Mouse (Mus musculus): ENCODE data around the gene Krtap5-2.
"Not testable (repeated sequence)": the region's sequence is repeated elsewhere in the genome, so short reads cannot be mapped to it uniquely, and the experiment has no call there.

Krtap5-2 gene

DNA sequence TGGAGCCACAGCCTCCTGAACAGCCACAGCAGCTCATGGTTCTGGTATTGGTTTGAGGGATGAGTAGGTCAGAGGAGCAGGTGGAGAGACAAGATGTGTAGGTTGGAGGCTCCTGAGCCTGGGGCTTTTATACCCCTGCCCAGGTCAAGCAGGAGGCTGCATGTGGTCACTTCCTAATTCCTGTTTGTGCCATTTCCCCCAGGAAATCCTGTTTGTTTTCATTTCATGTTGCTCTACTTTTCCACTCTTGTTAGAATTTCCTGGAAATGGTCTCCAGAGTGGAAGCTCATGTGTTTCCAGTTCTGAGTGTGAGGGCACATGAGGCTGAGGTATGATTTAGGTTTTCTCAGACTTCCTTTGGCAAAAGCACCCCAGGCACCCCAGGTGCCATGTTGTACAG, at the start of gene Krtap5-2:
TSS of gene Krtap5-2 (minus strand) at position 101 of the 400 bp plus-strand sequence.
- DNase-seq (ENCODE audit: low read depth in 2 of 2, low spot score in 2 of 2): not testable (repeated sequence)

DNA sequence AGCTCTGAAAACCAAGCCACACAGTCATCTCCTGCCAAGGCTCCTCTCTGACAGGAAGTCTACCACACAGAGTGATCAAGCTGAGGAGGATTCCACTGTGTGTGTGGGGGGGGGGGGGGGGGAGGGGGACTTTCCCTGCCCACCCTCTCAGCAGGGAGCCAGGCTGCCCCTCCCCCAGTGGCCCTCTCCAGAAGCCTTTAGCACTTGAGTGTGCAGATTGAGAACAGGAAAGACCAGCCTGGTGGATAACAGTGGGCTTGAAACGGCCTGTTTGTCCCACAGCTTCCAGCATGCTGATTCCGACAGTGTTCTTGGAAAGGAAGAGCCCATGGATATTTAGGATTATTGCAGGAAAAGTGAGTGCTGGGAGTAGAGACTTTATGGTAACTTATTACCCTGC, 48.7 kb upstream of the Krtap5-2 start:
- DNase-seq (ENCODE audit: low read depth in 2 of 2, low spot score in 2 of 2): no peak

DNA sequence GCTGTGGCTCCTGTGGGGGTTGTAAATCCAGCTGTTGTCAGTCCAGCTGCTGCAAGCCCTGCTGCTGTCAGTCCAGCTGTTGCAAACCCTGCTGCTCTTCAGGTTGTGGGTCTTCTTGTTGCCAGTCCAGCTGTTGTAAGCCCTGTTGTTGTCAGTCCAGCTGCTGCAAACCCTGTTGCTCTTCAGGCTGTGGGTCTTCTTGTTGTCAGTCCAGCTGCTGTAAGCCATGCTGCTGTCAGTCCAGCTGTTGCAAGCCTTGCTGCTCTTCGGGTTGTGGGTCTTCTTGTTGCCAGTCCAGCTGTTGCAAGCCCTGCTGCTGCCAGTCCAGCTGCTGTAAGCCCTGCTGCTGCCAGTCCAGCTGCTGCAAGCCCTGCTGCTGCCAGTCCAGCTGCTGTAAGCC, 36.3 kb upstream of the Krtap5-2 start:
- not testable (repeated sequence) for DNase-seq (ENCODE audit: low read depth in 2 of 2, low spot score in 2 of 2)

DNA sequence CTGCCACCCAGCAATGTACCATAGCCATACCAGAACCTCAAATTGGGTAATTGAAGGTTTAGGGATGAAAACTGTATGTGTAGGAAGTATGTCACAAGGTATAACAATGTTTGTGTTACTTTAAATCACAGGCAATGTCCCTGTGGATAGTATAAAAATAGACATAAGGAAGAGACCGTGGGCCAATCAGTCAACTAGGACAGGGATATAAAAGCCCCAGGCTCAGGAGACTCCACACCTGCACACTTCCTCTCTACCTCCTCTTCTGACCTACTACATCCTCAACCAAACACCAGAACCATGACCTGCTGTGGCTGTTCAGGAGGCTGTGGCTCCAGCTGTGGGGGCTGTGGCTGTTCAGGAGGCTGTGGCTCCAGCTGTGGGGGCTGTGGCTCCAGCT, 35.8 kb upstream of the Krtap5-2 start, which contains the start of gene Gm7579:
TSS of gene Gm7579 (plus strand) at position 301 of the 400 bp plus-strand sequence.
- DNase-seq (ENCODE audit: low read depth in 2 of 2, low spot score in 2 of 2): no peak

DNA sequence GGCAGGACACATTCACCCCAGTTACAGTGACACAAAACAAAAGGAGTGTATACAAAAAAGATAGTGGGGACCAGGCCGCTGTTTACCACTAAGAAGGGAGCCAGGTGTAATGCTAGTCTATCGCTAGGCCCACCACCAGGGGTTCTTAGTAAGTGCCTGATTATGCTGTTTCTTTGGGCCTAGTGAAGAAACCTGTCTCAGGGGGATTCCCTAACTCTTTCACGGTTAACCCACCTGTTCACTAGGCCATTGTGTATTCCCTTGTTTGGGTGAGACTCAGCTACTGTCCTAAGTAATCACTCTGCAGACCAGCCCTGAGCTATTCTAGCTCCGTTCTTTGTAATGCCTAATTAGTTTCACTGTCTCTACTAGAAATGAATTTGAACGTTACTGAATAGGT, 31.1 kb upstream of the Krtap5-2 start:
- DNase-seq (ENCODE audit: low read depth in 2 of 2, low spot score in 2 of 2): not testable (repeated sequence)

DNA sequence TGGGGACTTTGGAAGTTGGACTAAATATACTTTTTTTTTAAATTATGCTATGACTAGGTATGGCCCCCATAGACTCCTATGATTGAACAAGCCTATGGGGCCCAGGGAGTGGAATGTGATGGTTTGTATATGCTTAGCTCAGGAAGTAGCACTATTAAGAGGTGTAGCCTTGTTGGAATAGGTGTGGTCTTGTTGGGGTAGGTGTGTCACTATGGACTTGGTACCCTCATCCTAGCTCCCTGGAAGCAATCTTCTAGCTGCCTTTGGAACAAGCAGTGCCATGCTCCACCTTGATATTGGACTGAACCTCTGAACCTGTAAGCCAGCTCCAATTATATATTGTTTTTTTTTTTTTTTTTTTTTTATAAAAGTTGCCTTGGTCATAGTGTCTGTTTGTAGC, 29.7 kb upstream of the Krtap5-2 start:
- DNase-seq (ENCODE audit: low read depth in 2 of 2, low spot score in 2 of 2): no peak

DNA sequence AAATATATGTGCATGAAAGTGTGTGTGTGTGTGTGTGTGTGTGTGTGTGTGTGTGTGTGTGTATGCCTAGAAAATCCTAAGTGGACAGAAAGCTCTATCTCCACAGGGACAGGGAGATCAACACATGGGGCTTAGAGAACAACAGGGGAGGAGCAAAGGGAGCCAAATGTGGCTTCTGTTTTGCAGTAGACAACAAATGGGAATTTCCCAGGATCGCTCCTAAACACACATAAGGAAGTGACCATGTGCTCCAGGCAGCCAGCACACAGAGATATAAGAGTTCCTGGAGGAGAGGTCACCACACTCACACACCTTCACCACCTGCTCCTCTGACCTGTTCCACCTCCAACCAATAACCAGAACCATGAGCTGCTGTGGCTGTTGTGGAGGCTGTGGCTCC, 25.3 kb upstream of the Krtap5-2 start, which contains the start of gene Krtap5-3:
TSS of gene Krtap5-3 (plus strand) at position 301 of the 400 bp plus-strand sequence.
- no peak for DNase-seq (ENCODE audit: low read depth in 2 of 2, low spot score in 2 of 2)

DNA sequence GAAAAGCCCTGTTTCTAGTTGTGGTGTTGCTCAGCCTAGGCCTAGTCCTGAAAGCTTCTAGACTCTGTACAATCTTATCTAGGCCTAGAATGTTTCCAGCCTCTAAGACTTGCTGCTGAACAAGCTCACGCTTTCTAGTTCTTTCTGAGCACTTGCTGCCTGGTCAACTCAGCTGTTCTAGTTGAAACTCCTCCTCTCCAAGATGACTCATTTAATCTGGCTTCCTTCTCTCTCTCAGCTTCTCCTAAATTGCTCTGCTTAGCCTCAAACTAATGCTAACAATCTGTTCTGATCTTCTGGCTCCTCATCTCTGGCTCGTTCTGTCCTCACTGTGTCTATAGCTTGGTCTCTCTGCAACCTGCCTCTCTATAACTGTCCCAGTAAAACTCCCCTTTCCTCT, 22.9 kb upstream of the Krtap5-2 start:
- DNase-seq (ENCODE audit: low read depth in 2 of 2, low spot score in 2 of 2): no peak

DNA sequence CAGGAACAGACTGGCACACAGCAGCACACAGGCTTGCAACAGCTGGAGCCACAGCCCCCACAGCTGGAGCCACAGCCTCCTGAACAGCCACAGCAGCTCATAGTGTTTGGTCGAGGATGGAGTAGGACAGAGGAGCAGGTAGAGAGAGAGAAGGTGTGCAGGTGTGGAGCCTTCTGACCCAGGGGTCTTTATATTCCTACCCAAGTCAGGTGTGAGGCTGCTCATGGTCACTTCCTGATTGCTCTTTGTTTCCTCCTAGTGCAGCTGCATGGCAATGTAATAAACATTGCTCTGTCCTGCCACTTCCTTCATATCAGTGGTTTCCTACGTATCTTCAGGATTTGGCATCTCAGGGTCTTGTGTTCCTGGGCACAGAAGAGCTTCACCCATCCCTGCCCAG, 14.5 kb upstream of the Krtap5-2 start, which contains the start of gene Gm10153:
TSS of gene Gm10153 (minus strand) at position 101 of the 400 bp plus-strand sequence.
- DNase-seq (ENCODE audit: low read depth in 2 of 2, low spot score in 2 of 2): no peak

DNA sequence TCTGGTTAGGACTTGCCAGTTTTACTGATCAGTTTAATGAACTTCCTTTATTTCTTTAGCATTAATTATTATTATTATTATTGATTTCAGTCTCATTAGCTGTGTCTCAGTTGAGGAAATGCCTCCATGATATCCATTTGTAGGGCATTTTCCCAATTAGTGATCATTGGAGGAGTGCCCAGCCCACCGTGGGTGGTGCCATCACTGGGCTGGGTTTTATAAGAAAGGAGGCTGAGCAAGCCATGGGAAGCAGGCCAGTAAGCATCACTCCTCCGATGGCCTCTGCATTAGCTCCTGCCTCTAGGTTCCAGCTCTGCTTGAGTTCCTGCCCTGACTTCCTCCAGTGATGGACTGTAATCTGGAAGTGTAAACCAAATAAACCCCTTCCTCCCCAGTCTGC, 12.4 kb upstream of the Krtap5-2 start:
- no peak for DNase-seq (ENCODE audit: low read depth in 2 of 2, low spot score in 2 of 2)

DNA sequence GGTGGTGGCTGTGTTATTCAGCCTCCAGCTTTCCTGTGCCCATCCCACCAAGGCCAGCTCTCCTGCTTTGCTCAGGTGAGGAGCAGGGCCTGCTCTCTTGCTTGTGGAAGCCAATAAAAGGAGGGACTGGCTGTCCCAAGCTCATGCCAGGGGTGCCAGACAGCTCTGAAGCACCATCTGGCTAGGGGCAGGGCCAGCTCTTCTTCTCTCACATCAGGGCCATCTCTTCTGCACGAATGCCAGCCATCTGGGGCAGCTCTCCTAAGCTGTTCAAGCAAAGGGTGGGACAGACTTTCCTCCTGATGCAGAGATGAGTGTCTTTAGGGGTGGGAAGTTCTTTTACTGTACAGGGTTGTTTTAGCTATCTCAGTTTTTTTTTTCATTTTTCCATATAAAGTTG, 5.2 kb upstream of the Krtap5-2 start:
- DNase-seq (ENCODE audit: low read depth in 2 of 2, low spot score in 2 of 2): no peak

DNA sequence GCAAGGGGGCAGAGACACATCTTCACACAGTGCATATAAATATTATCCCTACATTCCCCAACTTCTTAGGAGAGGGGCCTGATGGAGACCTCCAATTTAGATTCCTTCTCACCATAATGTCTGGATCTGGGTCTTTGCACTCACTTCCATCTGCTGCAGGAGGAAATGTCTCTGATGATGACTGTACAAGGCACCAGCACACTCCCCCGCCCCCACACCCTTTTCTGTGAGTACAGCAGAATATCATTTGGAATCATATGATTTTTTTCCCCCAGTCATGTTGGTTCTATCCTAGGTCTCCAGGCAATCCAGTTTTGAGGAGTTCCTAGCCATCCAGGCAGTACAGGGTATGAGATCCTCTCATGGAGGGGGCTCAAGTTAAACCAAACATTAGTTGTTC, 2.9 kb upstream of the Krtap5-2 start:
- DNase-seq (ENCODE audit: low read depth in 2 of 2, low spot score in 2 of 2): no peak

DNA sequence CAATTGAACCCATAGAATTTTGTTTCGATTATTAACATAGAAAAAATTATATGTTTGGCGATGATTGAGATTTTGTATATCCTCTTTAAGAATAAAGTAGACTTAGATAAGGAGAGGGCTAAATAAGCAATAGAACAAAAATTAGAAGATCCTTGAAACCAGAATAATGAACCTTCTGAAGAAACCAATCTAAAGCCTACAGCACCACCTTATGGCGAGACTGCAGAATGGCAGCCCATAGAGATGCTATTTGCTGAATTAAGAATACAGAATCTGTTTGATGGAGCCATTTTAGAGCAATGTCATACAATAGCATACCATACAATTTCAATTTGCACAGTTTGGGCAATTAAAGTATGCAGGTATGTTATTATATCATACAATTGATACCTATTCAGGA, 6.0 kb downstream of the Krtap5-2 start:
- no peak for DNase-seq (ENCODE audit: low read depth in 2 of 2, low spot score in 2 of 2)

DNA sequence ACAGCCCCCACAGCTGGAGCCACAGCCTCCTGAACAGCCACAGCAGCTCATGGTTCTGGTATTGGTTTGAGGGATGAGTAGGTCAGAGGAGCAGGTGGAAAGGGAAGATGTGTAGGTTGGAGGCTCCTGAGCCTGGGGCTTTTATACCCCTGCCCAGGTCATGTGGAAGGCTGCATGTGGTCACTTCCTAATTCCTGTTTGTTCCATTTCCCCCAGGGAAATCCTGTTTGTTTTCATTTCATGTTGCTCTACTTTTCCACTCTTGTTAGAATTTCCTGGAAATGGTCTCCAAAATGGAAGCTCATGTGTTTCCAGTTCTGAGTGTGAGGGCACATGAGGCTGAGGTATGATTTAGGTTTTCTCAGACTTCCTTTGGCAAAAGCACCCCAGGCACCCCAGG, 10.2 kb downstream of the Krtap5-2 start, which contains the start of gene Gm4553:
TSS of gene Gm4553 (minus strand) at position 101 of the 400 bp plus-strand sequence.
- not testable (repeated sequence) for DNase-seq (ENCODE audit: low read depth in 2 of 2, low spot score in 2 of 2)

DNA sequence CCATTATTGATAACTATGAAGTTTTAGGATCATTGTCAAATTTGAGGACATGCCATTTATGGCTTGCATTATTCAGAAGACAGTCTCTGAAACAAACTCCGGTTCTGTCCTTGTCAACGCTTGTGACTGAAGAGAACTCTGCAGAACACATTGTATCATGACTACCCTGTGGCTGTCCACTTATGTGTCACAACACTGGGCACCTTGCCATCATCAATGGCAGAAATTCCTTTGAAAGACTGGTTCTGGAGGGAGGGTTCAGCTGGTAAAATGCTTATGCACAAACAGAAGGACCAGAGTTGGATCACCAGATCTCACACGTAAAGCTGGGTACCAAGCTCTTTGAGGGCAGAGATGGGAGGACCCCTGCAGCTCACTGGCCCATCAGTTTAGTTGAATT, 16.4 kb downstream of the Krtap5-2 start:
- no peak for DNase-seq (ENCODE audit: low read depth in 2 of 2, low spot score in 2 of 2)

DNA sequence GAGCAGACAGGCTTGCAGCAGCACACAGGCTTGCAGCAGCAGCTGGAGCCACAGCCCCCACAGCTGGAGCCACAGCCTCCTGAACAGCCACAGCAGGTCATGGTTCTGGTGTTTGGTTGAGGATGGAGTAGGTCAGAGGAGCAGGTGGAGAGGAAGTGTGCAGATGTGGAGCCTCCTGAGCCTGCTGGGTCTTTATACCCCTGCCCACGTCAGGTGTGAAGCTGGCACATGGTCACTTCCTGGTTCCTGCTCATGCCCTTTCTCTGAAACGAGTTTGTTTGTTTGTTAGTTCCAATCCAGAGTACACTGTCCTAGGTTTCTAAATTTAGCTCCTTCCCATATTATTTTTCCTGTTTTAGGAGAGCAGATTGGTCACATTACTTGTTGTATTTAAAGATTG, 18.8 kb downstream of the Krtap5-2 start, which contains the start of gene Gm29735:
TSS of gene Gm29735 (minus strand) at position 101 of the 400 bp plus-strand sequence.
- DNase-seq (ENCODE audit: low read depth in 2 of 2, low spot score in 2 of 2): not testable (repeated sequence)

DNA sequence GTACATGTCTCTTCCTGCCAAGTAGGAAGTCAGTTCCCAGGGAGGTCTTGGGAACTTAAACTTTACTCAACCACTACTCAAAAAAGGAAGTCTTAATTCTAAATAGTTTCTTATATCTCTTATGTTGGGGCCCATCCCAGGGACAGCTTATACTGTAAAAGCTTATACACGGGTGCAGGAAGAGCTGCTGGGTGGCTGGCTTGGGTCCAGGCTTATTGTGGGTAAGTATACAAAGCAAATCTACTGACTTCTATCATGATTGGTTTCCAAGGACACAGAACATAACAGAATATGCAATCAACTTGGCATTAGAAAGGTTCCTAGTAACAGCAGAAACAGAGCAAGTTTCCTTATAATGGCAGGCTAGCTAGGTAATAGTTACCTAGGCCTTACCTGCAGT, 20.5 kb downstream of the Krtap5-2 start:
- no peak for DNase-seq (ENCODE audit: low read depth in 2 of 2, low spot score in 2 of 2)

DNA sequence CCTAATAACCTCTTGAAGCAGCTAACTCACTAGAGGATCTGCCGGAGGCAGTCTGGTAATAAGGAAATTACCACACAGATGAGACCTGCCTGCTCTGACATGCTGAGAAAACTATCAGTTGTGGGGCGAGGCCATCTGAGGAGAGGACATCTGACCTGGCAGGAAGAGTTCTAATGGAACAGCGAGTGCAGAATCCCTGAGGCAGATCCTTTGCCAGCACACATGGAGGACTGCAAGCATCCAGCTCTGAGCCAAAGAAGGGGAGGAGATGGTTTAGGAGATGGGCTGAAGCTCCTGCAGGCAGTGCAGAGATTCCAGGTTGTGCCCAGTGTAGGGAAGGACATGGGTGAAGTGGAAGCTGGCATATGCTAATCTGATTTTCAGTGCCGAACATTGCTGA, 23.6 kb downstream of the Krtap5-2 start:
- DNase-seq (ENCODE audit: low read depth in 2 of 2, low spot score in 2 of 2): no peak

DNA sequence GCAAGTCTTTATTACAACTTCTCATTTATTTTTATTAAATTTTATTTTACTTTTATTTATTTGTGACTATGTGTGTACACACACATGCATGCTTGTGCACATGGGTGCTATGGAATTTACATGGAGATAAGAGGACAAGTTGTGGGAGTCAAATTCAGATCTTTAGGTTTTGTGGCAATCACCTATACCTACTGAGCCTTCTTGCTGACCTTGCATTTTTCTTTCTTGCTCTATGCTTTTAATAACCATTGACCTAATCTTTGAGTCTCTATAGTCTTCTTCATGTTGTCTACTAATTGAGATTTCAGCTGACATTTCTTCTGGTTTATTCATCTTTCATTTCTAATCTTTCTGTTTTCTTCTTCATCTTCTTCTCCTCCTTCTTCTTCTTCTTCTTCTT, 27.2 kb downstream of the Krtap5-2 start:
- DNase-seq (ENCODE audit: low read depth in 2 of 2, low spot score in 2 of 2): no peak

DNA sequence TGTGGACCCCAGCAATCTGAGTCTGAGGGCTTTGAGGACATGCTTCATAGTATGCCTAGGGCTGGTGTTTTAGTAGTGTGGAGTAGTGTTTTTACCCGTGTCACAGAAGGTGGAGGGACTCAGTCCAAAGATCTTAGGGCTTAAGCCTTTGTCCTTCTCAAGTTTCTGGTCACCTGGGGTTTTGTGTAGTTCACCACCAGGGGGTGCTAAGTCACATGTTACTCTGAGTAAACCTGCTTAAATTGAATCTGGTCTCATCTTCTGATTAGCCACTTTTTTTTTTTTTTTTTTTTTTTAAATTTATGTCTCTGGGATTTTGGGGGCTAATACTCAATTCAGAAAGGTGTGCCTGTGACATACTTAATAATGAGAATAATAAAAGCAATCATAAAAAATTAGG, 29.8 kb downstream of the Krtap5-2 start:
- DNase-seq (ENCODE audit: low read depth in 2 of 2, low spot score in 2 of 2): peak in 1 of 2 experiments; percentile 26

DNA sequence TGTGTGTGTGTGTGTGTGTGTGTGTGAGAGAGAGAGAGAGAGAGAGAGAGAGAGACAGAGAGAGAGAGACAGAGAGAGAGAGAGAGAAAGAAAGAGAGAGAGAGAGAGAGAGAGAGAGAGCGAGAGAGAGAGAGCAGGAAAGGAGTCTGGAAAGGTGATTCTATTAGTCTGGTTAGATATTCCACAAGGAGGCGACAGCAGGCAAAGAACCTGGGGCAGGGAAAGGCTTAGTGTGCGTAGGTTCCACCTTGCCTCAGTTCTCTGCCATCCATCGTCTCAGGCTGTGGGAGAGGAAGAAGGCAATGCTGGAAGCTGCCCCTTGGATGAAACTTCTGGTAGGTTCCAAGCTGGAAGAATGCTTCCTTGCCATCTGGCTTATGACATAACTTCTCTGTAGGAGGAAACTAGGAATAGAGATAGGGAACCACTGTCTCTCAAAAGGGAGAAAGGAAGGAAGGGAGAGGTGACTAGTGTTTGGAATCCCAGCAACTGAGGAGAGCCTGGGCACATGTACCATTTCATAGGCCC, 30.3 kb downstream of the Krtap5-2 start:
- no peak for DNase-seq (ENCODE audit: low read depth in 2 of 2, low spot score in 2 of 2)

DNA sequence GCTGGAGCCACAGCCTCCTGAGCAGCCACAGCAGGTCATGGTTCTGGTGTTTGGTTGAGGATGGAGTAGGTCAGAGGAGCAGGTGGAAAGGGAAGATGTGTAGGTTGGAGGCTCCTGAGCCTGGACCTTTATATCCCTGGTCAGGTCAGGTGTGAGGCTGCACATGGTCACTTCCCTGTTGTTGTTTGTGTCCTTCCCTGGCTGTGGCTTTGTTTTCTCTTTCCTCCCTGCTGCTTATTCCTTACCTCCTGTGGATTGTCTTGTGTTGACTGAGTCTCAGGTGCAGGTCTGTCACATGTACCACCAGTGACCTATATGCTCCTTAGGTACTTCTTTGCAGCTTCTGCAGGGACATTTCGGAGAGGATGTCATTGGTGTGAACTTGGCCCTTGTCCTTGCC, 31.3 kb downstream of the Krtap5-2 start, which contains the start of gene Gm45337:
TSS of gene Gm45337 (minus strand) at position 101 of the 400 bp plus-strand sequence.
- DNase-seq (ENCODE audit: low read depth in 2 of 2, low spot score in 2 of 2): no peak

DNA sequence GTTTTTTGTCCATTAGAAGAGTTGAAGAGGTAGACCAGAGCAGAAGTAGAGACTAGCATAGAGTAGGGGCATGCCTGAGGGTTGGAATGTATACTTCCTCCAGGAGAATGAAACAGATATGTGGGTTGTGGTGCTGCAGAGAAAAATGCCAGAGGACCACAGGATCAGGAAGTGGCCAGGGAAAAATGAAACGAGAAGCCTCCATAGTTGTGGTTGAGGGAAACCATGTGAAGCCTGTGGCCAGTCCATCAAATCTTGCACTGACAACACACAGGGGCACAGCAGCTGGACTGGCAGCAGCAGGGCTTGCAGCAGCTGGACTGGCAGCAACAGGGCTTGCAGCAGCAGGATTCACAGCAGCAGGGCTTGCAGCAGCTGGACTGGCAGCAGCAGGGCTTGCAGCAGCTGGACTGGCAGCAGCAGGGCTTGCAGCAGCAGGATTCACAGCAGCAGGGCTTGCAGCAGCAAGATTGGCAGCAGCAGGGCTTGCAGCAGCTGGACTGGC, 32.2 kb downstream of the Krtap5-2 start:
- DNase-seq (ENCODE audit: low read depth in 2 of 2, low spot score in 2 of 2): not testable (repeated sequence)
